In the genomic region with DNA sequence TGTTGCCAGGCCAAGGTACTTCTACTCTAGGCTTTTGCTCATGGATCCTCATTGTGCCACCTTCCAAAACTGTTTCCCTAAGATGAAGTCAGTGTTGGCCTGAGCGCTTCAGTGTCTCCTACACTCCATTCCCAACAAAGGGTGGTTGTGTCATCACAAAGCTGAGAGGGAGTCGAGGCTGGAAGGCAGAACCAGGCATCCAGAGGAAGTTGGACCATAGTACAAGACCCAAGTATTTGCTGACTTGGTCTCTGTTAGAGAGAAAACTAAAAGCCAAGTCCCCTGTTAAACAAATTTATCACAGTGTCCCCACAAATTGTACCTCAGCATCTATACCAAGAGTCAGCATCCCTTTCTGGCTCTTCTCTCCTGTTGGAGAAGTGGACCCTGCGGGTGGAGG, we compare ENCODE assay signal across 11 mouse cellular contexts. TPM values are rescaled to one million over a fixed set of nuclear protein-coding genes. Genes with fewer than 3 reads are reported as not detected.
DNase-seq lines count a peak whose midpoint lies in the region; ATAC-seq and TF ChIP-seq lines count a peak whose summit lies in the region.
"Had no signal": no experiment of that assay in that cellular context is flagged by ENCODE, and none has a peak within 500 bp of the region (broad histone marks: within the 10 kb centered on the region; RNA-seq: fewer than 3 reads in every experiment).

A gene (minus strand): TSS at position 101 of the 400 bp plus-strand sequence.

- H3K9ac ChIP-seq in hindbrain, embryonic 13.5 days: no peak within 1 kb of the TSS
- no peak within 1 kb of the TSS for H3K9ac ChIP-seq in hindbrain, embryonic 11.5 days (ENCODE audit: low read depth, low read length)
- no peak within 1 kb of the TSS for H3K9ac ChIP-seq in stomach, embryonic 16.5 days (ENCODE audit: low read length)

- no peaks in the 10 kb centered on the region for H3K9me3 ChIP-seq in hindbrain, embryonic 13.5 days
- no peaks in the 10 kb centered on the region for H3K9me3 ChIP-seq in hindbrain, embryonic 11.5 days (ENCODE audit: control insufficient read depth, low read length)
- no peaks in the 10 kb centered on the region for H3K9me3 ChIP-seq in stomach, embryonic 16.5 days (replicated peaks; ENCODE audit: control insufficient read depth, low read length)

- 86% methylated on average over 3 of the region's 3 CpGs for WGBS in hindbrain, embryonic 13.5 days
- WGBS in hindbrain, embryonic 11.5 days: 91% methylated on average over 3 of the region's 3 CpGs
- WGBS in stomach, embryonic 16.5 days: 90% methylated on average over 3 of the region's 3 CpGs

- H3K36me3 ChIP-seq in hindbrain, embryonic 13.5 days: peaks cover 22% of the 10 kb centered on the region
- no peaks in the 10 kb centered on the region for H3K36me3 ChIP-seq in hindbrain, embryonic 11.5 days (ENCODE audit: control insufficient read depth, insufficient read depth, low read length)
- no peaks in the 10 kb centered on the region for H3K36me3 ChIP-seq in testis, adult 2 months (ENCODE audit: control insufficient read depth, insufficient read depth, low read length)
- H3K36me3 ChIP-seq in stomach, embryonic 16.5 days (ENCODE audit: control insufficient read depth, insufficient read depth, low read length): peaks cover 6% of the 10 kb centered on the region; the same call in 1 of the 2 replicates

- TF ChIP-seq CTCF in testis, adult 2 months (IDR thresholded peaks at IDR 0.05; ENCODE audit: control insufficient read depth, insufficient read depth, insufficient replicate concordance, low read depth, low read length): no peak

- no peak for ATAC-seq in hindbrain, embryonic 13.5 days (ENCODE audit: low FRiP score)
- no peak for ATAC-seq in hindbrain, embryonic 11.5 days (ENCODE audit: low FRiP score)
- ATAC-seq in stomach, embryonic 16.5 days (ENCODE audit: insufficient read depth, low FRiP score): no peak
- no peak for ATAC-seq in erythroid progenitor cell, adult 5-6 weeks (replicated peaks; ENCODE audit: low FRiP score, poor library complexity, severe bottlenecking)
- ATAC-seq: CD4-positive, CD25-positive, alpha-beta regulatory T cell, adult 4 months had no signal

- H3K4me3 ChIP-seq in hindbrain, embryonic 13.5 days: no peak within 1 kb of the TSS
- no peak within 1 kb of the TSS for H3K4me3 ChIP-seq in hindbrain, embryonic 11.5 days (ENCODE audit: low read depth, low read length)
- peak within 1 kb of the TSS; percentile 85 for H3K4me3 ChIP-seq in testis, adult 2 months (ENCODE audit: control insufficient read depth, low read depth, low read length)
- H3K4me3 ChIP-seq in stomach, embryonic 16.5 days (replicated peaks; ENCODE audit: low read length): no peak within 1 kb of the TSS

- no peak for DNase-seq in hindbrain, embryonic 11.5 days (ENCODE audit: low spot score)
- no peak for DNase-seq in testis, postnatal 14 days (ENCODE audit: low spot score)
- DNase-seq in layer of hippocampus, postnatal 25 days (ENCODE audit: extremely low spot score in 1 of 2, low spot score in 1 of 2): no peak
- DNase-seq in spleen, adult 18-20 months: no peak
- DNase-seq: kidney, postnatal 25 days; right cerebral cortex, postnatal 4 days had no signal

- no peak within 1 kb of the TSS for H3K4me2 ChIP-seq in hindbrain, embryonic 13.5 days
- H3K4me2 ChIP-seq in hindbrain, embryonic 11.5 days (replicated peaks; ENCODE audit: low read depth, low read length): no peak within 1 kb of the TSS
- no peak within 1 kb of the TSS for H3K4me2 ChIP-seq in stomach, embryonic 16.5 days (ENCODE audit: low read depth, low read length)

- H3K4me1 ChIP-seq in hindbrain, embryonic 13.5 days (replicated peaks): peaks cover 23% of the 10 kb centered on the region
- H3K4me1 ChIP-seq in hindbrain, embryonic 11.5 days (replicated peaks; ENCODE audit: control insufficient read depth, insufficient read depth, low read length): no peaks in the 10 kb centered on the region
- peaks cover 5% of the 10 kb centered on the region for H3K4me1 ChIP-seq in testis, adult 2 months (ENCODE audit: control insufficient read depth, insufficient read depth, low read length)
- peaks cover 7% of the 10 kb centered on the region; the same call in 1 of the 2 replicates for H3K4me1 ChIP-seq in stomach, embryonic 16.5 days (ENCODE audit: control insufficient read depth, insufficient read depth, low read length)

- H3K27me3 ChIP-seq in hindbrain, embryonic 13.5 days: no peaks in the 10 kb centered on the region
- no peaks in the 10 kb centered on the region for H3K27me3 ChIP-seq in hindbrain, embryonic 11.5 days (ENCODE audit: control insufficient read depth, insufficient read depth, low read length)
- H3K27me3 ChIP-seq in testis, adult 2 months (ENCODE audit: control insufficient read depth, insufficient read depth, low read length): no peaks in the 10 kb centered on the region
- no peaks in the 10 kb centered on the region for H3K27me3 ChIP-seq in stomach, embryonic 16.5 days (ENCODE audit: control insufficient read depth, insufficient read depth, low read length)

- no peak for TF ChIP-seq POLR2A in testis, adult 2 months (IDR thresholded peaks at IDR 0.05; ENCODE audit: control insufficient read depth, low read depth, low read length)

- H3K27ac ChIP-seq in hindbrain, embryonic 13.5 days: no peak within 1 kb of the TSS
- H3K27ac ChIP-seq in hindbrain, embryonic 11.5 days (ENCODE audit: low read depth, low read length): no peak within 1 kb of the TSS
- 0 out of 2 replicates have a peak within 1 kb of the TSS, but pooled peaks have one; percentile 36 for H3K27ac ChIP-seq in testis, adult 2 months (ENCODE audit: control insufficient read depth, insufficient read depth, low read depth, low read length)
- H3K27ac ChIP-seq in stomach, embryonic 16.5 days (ENCODE audit: low read length): no peak within 1 kb of the TSS

RNA-seq across cellular contexts. Expression of the gene that starts here (rescaled TPM):
- polyA plus RNA-seq in hindbrain, embryonic 13.5 days (2015; fragmentation: Nextera tagmentation; extraction: Ambion mirVana): 12.0 and 13.8 TPM in 2 replicates
- 6.3 and 7.0 TPM in 2 replicates for polyA plus RNA-seq in hindbrain, embryonic 11.5 days (2014; fragmentation: Nextera tagmentation; extraction: Ambion mirVana)
- polyA plus RNA-seq in testis, adult 2 months (2012; rRNA removed): 11.1 and 12.1 TPM in 2 replicates
- 10 to 100 TPM; 15.4 to 20.6 TPM for total RNA-seq in layer of hippocampus, postnatal 25 days (2021)
- 10.0 and 13.5 TPM in 2 replicates for polyA plus RNA-seq in stomach, embryonic 16.5 days (2015; fragmentation: Nextera tagmentation; extraction: Ambion mirVana)
- total RNA-seq in erythroid progenitor cell, adult 5-6 weeks (2015; ENCODE audit: low replicate concordance): 7.1 and 9.7 TPM in 2 replicates
- total RNA-seq in erythroid progenitor cell, adult 5-6 weeks (2017; ENCODE audit: low replicate concordance): 14.7 and 18.7 TPM in 2 replicates
